Mouse (Mus musculus): ENCODE measurements around the gene Zfp831.

Gene Zfp831

GRCm38 (mm10) chr2:174644975-174645374 is 1.6 kb downstream of the Zfp831 start:
- no peak for DNase-seq (ENCODE audit: low read depth in 1 of 2, low spot score in 2 of 2)

GRCm38 (mm10) chr2:174652864-174653263 is 9.5 kb downstream of the Zfp831 start:
- DNase-seq (ENCODE audit: low read depth in 1 of 2, low spot score in 2 of 2): no peak

GRCm38 (mm10) chr2:174655341-174655740 is 12.0 kb downstream of the Zfp831 start:
- no peak for DNase-seq (ENCODE audit: low read depth in 1 of 2, low spot score in 2 of 2)

GRCm38 (mm10) chr2:174658229-174658844 is 15.0 kb downstream of the Zfp831 start:
- DNase-seq (ENCODE audit: low read depth in 1 of 2, low spot score in 2 of 2): no peak

- no peak for DNase-seq (ENCODE audit: low read depth in 1 of 2, low spot score in 2 of 2)
Observed at GRCm38 (mm10) chr2:174659874-174660273, 16.5 kb downstream of the Zfp831 start.

- no peak for DNase-seq (ENCODE audit: low read depth in 1 of 2, low spot score in 2 of 2)
Observed at GRCm38 (mm10) chr2:174660321-174660720, 17.0 kb downstream of the Zfp831 start.

GRCm38 (mm10) chr2:174661436-174662171 is 18.3 kb downstream of the Zfp831 start:
- DNase-seq (ENCODE audit: low read depth in 1 of 2, low spot score in 2 of 2): no peak

GRCm38 (mm10) chr2:174662593-174662992 is 19.3 kb downstream of the Zfp831 start:
- no peak for DNase-seq (ENCODE audit: low read depth in 1 of 2, low spot score in 2 of 2)

- no peak for DNase-seq (ENCODE audit: low read depth in 1 of 2, low spot score in 2 of 2)
Observed at GRCm38 (mm10) chr2:174665404-174665803, 22.1 kb downstream of the Zfp831 start.

- no peak for DNase-seq (ENCODE audit: low read depth in 1 of 2, low spot score in 2 of 2)
Observed at GRCm38 (mm10) chr2:174668806-174669205, 25.5 kb downstream of the Zfp831 start.

- peak in 1 of 2 experiments; percentile 33 for DNase-seq (ENCODE audit: low read depth in 1 of 2, low spot score in 2 of 2)
Observed at GRCm38 (mm10) chr2:174672506-174673190, 29.3 kb downstream of the Zfp831 start.

GRCm38 (mm10) chr2:174673592-174674286 is 30.4 kb downstream of the Zfp831 start:
- DNase-seq (ENCODE audit: low read depth in 1 of 2, low spot score in 2 of 2): peak; percentile 19 to 51

GRCm38 (mm10) chr2:174674287-174675045 is 31.1 kb downstream of the Zfp831 start:
- no peak for DNase-seq (ENCODE audit: low read depth in 1 of 2, low spot score in 2 of 2)

- peak; percentile 19 to 48 for DNase-seq (ENCODE audit: low read depth in 1 of 2, low spot score in 2 of 2)
Observed at GRCm38 (mm10) chr2:174675642-174676041, 32.3 kb downstream of the Zfp831 start.

GRCm38 (mm10) chr2:174701351-174701750 is 58.0 kb downstream of the Zfp831 start:
- no peak for DNase-seq (ENCODE audit: low read depth in 1 of 2, low spot score in 2 of 2)

GRCm38 (mm10) chr2:174707101-174707500 is 63.8 kb downstream of the Zfp831 start:
- no peak for DNase-seq (ENCODE audit: low read depth in 1 of 2, low spot score in 2 of 2)

- no peak for DNase-seq (ENCODE audit: low read depth in 1 of 2, low spot score in 2 of 2)
Observed at GRCm38 (mm10) chr2:174708587-174708986, 65.3 kb downstream of the Zfp831 start.

GRCm38 (mm10) chr2:174710185-174710584 is 66.9 kb downstream of the Zfp831 start:
- no peak for DNase-seq (ENCODE audit: low read depth in 1 of 2, low spot score in 2 of 2)

- DNase-seq (ENCODE audit: low read depth in 1 of 2, low spot score in 2 of 2): no peak
Observed at GRCm38 (mm10) chr2:174712043-174712442, 68.7 kb downstream of the Zfp831 start.

- no peak for DNase-seq (ENCODE audit: low read depth in 1 of 2, low spot score in 2 of 2)
Observed at GRCm38 (mm10) chr2:174715938-174716337, 72.6 kb downstream of the Zfp831 start.

- DNase-seq (ENCODE audit: low read depth in 1 of 2, low spot score in 2 of 2): no peak
Observed at GRCm38 (mm10) chr2:174717857-174718256, 74.5 kb downstream of the Zfp831 start.

Measured in monocyte, adult 2 months (primary cell).